Mouse (Mus musculus) lung, postnatal 14 days (tissue): ENCODE measurements around the gene Lrig1.
"Not testable (repeated sequence)": the region's sequence is repeated elsewhere in the genome, so short reads cannot be mapped to it uniquely, and the experiment has no call there.

Experiments used
- DNase-seq: peaks from one replicate; pipeline ENCODE4 v3.0.0; 2021

Gene Lrig1

DNA sequence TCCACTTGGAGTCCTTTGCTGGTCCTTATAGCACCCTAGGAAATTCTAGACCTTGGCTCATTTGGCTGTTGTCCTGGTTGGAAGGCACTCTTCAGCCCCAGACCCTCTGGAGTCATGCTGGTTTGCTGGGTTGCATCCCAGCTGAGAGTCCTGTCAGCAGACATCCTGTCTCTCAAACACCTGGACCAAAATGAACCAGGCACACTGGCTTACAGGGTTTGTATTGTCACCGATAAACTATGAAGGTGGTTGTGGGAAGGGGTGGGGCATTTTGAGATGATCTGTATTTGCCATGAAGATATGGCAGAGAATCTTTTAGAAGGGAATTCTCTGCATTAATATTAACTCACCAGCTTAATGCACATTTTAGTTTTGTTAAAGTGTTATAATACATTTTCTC lies 139.1 kb downstream of the Lrig1 start:
- no peak for DNase-seq

DNA sequence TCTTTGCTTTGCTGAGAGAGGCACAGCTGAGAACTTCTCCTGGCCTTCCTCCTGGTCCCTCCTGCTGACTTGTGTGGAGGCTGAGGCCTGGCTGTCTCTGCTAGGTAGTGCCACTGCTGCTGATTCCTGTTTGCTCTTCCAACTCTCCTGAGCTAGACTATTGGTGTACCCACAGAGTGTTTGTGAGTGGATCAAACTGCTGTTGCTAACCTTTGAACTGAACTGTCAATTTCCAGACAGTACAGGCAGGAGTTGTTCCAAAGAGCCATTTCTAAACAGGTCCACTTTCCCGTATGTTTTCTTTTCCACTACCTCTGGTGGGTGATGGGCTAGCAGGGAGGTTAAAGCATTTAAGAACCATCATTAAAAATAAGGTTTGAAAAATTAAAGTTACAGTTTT lies 141.4 kb downstream of the Lrig1 start:
- DNase-seq, result not testable (repeated sequence)
